Mouse (Mus musculus) adipocyte (in vitro differentiated cells): ENCODE measurements at regions not wholly inside any gene's neighbourhood (a gene's known extent, or its start where the extent isn't known, plus 50 kb on each side); places are given as distances from the start of the nearest gene placed in this dataset.

Source experiments
- DNase-seq: peaks from one replicate; pipeline ENCODE4 v3.0.0-alpha.2; 2016; ENCODE audit warnings: low spot score

DNA sequence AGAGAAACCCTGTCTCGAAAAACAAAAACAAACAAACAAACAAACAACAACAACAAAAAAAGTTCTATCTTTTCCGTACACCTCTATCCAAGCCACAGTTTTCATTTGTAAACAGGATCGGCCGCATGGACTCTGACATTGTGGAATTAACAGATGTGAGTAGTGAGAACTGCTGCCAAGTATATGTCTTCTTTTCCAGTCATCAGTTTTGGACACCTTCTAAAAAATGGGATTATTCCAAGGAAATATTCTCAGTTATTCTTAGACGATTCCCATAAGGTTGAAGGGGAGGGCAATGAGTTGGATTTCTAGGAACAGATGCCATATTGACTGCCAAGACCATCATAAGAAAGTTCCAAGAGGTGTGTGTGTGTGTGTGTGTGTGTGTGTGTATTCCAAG is 891.2 kb upstream of the Lrrc6 start:
- DNase-seq, result no peak

DNA sequence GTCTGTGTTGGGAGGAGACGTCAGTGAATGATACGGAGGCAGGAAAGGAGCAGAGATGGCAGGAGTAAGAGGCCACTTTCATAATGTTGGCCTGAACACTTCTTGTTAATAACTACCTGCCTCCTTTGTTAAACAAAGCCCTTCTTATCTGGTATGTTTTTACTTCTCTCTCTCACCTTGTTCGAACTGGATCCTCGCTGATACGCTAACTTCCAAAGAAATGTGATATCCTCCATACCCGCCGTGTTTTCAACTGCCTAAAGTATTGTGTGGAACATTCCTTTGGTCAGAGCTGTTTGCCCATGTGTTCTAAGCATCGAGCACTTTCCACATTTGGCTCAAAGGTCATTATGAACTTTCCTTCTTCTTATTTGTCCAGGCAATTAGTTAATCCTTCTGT is 887.8 kb upstream of the Lrrc6 start:
- DNase-seq, result no peak

DNA sequence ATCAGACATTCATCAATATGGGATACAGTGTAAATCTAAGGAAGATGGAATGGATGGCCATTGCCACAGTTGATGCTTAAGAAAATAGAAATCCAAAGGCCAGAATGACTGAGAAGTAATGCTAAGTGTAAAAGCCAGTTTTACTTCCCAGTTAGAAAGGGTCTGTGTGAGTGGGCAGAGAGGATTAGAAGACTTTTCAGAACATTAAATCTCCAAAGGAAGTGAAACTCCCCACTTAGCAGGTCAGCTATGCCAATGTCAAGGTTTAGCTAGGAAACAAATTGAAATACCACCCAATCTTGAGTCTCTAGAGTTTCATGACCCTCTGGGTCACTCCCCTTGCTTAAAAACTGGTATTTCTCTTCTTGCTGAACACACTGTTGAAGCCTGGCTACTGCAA is 886.2 kb upstream of the Lrrc6 start:
- no peak for DNase-seq

DNA sequence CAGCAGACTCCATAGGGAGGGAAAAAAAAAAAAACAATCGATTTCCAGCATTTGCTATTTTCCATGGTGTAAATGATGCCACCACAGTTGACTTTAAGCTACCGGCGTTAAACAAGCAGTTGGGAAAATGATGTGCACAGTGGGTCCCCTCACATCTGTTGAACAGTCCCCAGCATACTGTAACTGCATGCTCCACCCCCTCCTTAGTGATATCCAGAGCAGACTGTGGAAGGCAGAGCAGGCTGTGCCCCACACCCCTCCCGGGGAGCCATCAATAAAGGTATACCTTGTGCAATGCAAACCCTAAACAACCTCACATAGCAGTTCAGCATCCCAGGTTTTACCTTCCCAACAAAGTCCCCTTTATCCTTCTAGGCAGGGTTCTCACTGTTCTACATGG is 872.9 kb upstream of the Lrrc6 start:
- DNase-seq, result no peak

DNA sequence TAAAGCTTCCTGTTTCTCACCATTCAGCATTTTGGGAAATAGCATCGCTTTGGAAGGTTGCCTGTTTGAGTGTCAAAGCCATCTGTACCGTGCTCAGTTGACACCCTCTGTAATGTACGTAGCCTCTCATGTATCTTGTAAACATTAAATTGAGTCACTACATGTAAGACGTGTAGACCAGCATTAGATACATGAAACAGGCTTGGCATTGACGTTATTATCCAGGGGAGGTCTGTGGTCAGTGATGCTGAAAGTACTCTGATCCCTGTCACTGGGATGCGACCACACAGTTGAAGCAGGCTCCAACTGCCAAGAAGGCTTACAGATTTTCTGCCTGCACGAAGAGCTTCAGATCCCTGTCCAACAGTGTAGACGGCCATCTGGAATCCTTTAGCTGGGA is 872.3 kb upstream of the Lrrc6 start:
- DNase-seq, result no peak

DNA sequence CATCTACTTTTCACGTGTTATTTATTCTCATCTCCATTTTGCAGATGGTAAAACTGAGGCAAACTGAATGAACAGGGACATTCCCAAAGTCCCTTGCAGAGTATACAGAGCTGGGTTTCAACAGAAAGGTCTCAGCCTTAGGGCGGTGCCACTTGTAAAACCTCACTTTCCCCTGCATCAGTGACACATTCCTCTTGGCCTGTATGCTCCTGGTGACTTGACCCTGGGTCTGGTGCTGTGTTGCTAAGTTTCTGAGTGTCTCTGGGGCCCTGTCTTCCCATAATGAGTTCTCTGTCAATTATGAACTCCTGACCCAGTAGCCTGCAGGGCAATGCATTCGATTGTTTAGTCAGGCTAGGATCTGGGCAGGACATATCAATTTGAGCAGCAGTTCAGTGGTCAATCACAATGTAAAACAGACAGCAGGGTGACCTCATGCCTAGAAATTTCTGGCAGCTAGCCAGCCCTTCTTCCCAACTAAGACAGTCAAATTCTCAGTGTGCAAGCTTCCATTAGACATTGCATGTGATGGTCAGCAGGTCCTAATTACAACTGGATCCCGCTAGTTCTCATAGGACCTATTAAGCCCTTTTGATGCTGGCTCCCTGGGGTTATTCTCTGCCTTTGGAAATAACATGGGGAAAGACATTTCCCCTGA is 863.5 kb upstream of the Lrrc6 start:
- peak; percentile 72 for DNase-seq

DNA sequence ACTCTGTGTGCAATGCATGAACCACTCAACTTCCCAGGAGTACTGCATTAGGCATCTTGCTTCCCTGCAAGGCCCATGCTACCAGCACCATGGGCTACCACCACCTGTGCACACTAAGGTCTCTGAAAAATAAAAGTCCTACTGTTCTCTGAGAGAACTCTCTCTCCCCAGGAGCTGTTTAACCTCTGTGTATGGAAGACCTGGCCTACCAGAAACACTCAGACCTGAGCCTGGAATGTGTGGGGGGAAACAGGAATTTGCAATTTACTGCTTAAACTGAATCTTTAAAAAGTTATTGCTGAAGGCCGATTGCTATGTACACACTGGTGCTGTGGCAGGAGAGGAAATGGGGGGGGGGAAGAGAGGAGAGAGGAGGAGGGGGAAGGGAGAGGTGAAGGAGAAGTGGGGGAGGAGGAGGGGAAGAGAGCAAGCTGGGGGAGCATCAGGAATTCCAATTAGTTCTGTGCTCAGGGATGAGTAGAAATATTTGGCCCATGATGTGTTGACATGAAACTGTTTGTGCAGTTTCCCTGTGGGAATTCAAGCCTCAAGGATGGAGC is 860.4 kb upstream of the Lrrc6 start:
- DNase-seq, result no peak

DNA sequence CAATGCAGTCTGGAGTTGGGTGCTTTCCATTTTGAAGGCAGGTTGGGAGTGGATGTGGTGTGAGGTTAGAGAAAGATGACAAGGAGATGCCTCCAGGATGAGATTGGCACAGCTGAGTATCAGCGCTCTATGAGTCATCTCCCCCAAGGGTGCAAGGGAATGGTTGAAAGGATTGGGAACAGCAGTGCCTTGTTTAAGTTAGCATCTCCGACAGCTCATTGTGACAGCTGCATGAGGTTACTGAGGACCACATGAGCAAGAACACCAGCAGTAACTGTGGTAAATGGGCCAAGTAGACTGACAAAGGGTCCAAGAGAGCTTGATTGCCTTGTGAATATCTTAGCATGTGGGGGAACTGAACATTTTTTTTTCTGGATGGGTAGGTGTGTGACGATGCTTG is 857.2 kb upstream of the Lrrc6 start:
- DNase-seq, result no peak

DNA sequence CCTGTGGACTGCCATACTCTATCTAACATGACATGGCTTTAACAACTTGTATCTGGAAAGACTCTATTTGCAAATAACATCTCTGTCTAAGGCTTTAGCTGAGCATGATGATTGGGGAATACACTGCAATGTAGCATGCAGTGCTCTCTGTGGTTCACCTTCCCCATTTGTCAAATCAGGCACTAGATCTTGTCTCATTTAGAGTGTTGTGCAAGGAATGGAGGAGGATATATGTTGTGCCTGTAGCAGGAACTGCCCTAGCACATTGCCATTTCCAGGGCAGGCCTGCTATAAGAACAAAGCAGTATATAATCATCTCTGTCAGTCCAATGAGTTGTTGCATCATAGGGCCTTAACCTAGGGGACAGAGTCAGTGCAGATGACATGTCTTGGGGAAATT is 854.6 kb upstream of the Lrrc6 start:
- no peak for DNase-seq

DNA sequence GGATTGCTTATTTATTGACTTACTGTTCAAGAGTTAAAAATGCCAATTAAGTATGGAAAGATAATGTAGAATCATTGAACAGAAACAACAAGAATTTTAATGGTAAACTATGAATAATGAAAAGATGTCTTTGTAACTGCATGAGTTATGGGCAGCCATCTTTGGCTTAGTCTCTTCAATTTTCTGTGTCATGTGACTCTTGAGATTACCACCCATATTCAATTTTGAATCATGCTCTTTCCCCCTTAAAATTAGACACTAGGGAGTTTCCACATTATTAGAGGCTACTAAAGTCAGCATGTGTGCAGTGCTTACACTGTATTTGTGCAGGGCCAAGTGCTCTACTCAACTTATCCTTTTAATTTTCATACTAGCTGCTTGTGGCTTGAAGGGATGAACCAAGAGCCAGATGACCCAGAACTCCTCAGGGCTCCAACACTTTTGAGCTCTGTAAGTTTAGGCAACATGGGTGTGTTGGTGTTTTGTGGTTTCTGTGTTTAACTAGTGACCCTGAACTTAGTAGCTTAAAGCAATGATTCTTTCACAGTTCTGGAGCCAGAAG is 854.0 kb upstream of the Lrrc6 start:
- DNase-seq, result no peak

DNA sequence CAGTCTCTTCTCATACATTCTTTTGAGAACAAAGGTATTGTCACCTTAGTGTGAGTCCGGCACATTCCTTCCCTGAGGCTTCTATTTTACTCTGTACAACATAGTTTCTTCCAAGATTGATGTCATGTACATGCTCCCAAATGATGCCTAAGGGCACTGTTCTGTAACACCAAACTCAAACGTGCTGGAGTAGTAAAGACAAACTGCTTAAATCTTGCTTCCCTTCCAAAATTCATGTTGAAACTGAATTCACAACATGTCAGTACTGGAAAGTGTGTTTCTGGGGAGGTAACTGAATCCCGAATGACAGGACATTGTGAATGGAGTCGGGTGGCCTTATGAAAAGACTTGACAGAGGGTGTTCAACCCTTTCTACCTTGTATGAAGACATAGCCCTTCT is 848.8 kb upstream of the Lrrc6 start:
- no peak for DNase-seq

DNA sequence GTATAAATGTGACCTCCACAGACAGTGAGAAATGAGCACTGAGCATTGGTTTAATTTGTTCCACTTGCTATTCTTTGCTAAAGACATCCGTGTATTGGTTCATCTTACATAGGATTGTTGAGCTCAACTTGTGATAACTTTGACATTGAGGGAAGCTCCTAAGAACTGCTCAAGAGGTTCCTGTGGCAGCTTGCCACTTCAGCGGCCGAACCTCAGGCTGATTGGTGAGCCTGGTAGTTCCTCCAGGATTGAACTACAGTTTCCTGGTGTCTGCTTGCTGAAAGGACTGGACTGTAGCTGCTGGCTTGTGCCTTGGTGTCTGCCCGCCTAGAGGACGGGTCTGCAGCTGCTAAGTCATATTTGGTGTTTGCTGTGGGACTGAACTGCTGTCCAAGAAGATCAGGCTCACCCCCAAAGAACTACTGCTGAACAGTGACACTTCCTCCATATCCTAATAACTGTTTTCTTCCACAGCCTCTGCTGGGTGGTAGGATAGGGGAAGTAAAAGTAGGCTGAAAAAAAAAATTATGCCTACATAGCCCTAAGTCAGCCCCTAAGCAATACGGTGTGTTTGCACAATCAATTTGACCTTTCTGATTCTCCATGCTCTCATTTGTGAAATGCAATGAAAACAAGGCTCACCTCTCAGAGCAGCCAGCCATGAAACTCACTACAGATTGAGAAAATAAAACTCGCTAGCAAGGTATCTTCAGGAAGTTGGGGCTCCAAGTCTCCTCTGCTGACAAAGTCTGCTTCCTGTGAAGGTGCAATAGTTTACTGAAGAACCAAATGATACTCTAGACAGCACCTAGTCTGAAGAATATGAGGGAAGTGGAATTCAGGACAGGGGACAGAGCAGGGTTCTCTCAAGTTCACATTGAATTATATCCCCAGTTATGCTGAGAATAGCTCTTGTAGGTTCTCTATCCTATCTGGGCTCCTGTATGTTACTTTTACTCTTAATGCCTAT is 844.8 kb upstream of the Lrrc6 start:
- DNase-seq, result no peak

DNA sequence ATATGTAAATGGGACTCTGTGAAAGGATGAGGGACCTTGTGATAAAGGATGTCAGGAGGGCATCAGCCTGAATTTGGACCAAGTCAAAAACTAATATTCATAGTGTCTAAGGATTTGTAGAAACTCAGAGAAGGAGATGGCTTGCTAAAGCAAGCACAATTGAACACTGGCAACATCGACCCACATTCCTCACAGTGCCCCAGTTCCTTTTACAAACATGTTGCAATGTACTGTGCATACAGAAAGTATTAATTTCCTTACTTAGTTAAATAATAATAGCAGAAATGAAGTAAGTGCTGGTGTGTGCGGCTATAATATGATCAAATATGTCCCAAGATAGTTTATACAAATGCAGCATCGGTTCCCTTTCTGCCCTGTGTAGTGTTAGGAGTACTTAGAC is 841.3 kb upstream of the Lrrc6 start:
- no peak for DNase-seq

DNA sequence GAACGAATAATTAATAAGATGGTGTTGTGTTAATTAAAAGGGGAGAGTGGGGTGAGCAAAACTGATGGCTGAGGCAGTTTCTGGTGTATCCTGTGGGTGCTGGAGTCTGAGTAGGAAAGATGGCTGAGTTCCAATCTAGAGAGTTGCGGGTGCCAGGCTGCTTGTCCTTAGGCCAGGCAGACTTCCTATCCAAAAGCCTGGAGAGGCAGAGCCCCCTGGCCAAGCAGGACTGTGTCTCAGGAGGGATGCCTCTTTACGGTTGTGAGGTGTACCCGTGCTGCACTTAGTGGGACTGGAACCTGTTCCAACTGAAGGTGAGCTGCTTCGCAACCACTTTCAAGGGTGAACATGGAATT is 836.3 kb upstream of the Lrrc6 start:
- no peak for DNase-seq

DNA sequence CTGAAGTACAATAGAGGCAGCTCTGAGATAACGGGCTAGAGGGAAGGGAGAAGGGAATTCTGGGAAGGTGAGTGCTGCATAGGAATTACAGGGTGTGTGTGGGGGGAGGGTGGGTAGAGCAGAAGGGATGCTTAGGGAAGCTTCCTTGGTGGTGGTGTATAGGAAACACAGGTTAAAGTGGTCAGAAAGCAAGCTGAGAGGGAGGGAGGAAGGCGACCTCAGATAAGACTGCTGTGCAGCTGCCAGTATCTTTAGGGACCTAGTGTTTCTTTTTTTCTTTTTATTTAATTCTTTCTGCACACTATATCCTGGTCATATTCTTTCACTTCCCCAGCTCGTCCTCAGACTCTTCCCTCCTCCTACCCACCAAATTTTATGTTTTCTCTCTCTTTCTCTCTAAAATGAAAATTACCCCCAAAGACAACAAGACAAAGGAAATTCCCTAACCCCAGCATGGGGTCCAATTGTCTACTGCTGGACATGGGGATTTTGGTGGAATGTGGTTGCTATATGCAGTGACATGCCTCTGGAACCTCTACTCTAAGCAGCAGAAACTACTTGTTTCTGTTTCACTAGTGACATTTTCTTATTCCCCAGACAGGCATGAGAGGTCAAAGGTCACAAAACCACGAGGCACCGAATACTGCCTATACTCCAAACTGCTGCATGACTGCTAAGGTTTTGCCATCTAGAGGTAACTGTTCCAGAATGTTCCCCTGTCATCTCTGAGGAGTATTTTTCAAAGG is 835.8 kb upstream of the Lrrc6 start:
- peak; percentile 14 for DNase-seq

DNA sequence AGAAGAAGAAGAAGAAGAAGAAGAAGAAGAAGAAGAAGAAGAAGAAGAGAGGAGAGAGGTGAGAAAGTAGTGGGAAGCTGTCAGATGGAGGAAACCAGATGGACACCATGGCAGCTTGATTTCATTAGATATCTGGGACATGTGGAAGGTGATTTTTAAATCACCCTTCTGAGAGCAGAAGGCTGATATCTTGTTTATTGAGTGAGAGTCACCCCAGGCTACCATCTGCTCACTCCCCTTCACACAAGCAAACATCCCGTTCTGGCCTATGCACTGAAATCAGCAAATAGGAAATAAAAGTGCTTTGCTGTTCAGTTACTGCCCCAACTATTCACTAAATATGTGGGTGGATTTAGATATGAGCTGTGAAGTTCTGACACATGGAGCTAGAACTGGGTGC is 831.8 kb upstream of the Lrrc6 start:
- no peak for DNase-seq

DNA sequence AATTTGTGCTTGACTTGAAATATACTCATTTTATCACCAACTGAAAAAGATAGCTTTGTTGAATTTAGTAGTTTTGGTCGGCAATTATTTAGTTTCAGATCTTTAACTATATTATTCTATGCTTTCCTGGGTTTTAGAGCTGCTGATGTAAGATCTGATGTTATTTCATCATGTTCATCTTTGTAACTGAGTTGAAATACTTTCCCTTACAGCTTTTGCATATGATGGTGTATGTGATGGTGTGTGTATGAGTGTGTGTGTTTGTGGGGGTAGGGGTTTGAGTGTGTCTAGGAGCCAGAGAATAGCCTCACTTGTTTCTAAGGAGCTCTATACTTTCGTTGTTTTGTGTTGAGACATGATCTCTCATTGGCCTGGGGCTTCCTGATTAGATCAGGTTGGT is 819.6 kb upstream of the Lrrc6 start:
- no peak for DNase-seq

DNA sequence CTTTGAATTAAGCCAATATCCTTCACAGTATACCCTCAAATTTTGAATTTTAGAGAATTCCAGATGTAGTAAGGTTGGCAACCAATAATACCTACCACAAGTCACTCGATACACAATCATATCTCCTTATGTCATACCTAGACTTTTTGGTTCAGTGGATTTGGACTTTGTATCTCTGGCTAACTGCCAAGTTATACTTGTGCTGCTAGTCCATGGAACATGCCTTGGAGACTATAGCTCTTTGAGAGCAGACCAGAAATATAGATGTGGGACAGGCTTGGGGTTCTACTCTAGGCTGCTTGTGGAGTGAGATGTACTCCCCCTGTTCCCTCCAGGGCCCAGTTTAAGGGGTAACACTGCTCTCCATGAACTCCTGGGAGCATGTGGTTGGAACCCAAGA is 814.5 kb upstream of the Lrrc6 start:
- no peak for DNase-seq

DNA sequence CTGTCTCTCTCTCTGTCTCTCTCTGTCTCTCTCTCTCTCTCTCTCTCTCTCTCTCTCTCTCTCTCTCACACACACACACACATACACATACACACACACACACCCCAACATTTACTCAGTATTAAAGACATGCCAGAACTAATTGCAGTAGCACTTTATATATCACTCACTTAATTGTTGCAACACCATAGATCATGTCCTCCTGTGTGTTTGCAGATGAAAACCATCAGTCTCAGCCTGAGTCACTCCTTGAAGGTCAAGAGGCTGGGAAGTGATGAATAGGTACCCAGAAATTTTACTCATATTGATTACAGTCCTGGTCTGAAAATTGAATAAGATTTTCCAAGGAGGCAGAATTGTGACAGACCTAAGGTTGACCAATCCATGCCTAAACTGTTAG is 812.9 kb upstream of the Lrrc6 start:
- DNase-seq, result no peak

DNA sequence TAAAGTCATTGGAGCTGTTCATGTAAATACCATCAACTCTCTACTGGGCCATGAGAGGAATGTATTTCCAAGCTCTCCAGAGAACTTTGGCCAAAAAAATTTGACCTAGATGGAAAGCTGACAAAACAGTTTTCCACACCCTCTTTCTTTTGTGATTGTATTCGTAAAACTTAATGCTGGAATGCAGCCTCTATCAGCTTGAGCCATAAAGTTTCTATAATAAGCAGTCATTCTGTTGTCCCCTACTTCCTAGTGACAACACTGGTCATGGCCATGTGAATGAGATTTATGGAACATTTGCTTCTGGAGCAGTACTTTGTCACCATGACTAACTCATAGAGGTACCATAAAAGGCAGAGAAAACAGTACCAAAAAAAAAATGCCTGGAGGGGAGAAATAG is 805.0 kb upstream of the Lrrc6 start:
- DNase-seq, result peak; percentile 41

DNA sequence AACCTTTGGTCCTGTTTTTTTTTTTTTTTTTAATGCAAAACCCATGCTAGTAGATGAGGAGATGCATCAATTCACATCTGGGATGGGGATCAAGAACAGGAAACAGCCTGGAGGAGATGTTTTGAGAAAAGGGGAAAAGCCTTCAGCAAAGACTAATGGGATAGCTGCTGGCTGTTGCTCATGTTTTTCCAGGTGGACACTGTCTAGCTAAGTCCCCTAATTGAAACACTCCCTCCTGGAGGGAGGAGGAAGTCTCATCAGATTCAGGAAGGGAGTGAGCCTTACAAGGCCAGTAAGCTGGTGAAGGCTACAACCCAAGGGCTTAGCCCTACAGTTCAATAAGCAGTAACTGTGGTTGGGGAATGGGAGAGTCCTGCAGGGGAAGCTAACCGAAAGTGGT is 803.1 kb upstream of the Lrrc6 start:
- no peak for DNase-seq

DNA sequence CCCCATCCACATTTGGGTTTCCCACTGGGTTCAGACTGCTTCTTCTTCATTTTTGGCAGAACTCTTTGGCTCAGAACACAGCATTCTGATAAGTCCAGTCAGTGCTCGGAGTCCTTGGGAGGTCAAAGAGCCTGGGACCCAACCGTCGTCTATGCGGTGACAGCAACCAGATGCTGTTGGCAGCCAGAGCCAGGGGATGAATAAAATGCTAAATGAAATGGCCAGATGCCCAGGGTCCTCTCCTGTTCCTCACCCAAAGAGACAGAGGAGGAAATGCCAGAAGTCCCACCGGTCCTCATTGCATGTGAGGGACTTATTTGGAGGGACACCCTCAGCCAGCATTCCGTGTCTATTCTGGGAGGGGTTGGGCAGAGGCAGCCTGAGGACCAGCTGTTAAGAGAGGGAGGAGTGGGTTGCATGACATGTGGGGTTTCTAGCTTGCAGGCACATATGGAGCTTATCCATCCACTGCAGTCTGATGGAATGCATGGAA is 801.2 kb upstream of the Lrrc6 start:
- DNase-seq, result peak; percentile 39
